Mouse (Mus musculus): ENCODE data around the gene Cpxm2.

GRCm38 (mm10) chr7:132199686-132200085, 45.1 kb upstream of the Cpxm2 start:
- TF ChIP-seq POLR2A (IDR thresholded peaks at IDR 0.05; ENCODE audit: borderline replicate concordance, control insufficient read depth, low read depth, low read length) (no peak), CTCF (IDR thresholded peaks at IDR 0.05; ENCODE audit: control insufficient read depth, insufficient read depth, low read length) (no peak)
